Mouse (Mus musculus) liver, embryonic 14.5 days (tissue): ENCODE data around the gene Abhd17c.

Experiments used
- CTCF ChIP-seq: IDR thresholded peaks from 2 replicates; pipeline ENCODE4 v1.5.1; 2016; ENCODE audit warnings: antibody characterized with exemption, low read depth, control low read depth
- EP300 ChIP-seq: IDR thresholded peaks from 2 replicates; pipeline ENCODE4 v1.6.1; 2016; ENCODE audit warnings: antibody characterized with exemption, low read depth

DNA sequence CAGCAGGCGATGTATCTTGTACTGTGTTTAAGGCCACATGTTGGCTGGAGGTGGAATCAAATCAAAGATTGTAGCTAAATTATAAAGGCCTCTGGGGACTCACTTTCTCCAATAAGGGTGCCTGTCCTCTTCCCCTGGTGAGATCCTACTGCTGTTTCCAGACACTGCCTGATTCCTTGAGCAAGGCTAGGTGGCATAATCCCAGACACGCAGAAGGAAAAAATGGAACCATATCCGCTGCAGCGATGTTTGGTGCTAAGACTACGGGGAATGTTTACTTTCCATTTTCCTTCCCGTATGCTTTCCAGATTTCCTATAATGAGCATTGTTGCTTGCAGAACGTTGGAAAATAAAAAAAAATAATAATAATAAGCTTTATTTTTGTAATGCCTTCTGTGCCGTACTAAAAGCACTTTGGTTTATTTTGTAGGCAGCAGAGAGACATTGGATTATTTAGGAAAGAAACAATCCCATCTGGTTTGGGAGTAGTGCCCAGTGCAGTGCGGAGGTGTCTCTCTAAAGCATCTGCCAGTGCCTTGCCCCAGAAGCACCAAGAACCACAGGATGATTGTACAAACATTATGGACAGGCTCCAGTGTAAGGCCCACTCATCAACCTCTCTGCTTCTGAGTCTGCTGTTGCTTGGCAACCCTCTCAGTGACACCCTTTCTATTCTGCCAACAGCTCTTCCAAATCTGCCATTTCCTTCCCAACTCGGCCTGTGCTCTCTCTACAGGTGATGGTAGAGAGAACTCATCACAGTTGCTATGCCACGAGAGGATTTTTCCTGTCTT is 23.2 kb upstream of the Abhd17c start:
- TF ChIP-seq CTCF (no peak), EP300 (no peak)
